Mouse (Mus musculus): ENCODE data around the gene Gm20388. TPM values are rescaled to one million over a fixed set of nuclear protein-coding genes. Genes with fewer than 3 reads are reported as not detected.

The Gm20388 gene
- polyA plus RNA-seq, 1 experiment from 2014 or later = 7.4 TPM

- Histone ChIP-seq H3K27ac (peak overlapping the region; percentile 80), H3K36me3 (no peaks in the 10 kb centered on the region), H3K4me2 (peak overlapping the region; percentile 34), H3K9me3 (replicated peaks) (no peaks in the 10 kb centered on the region), H3K4me3 (replicated peaks) (no peak overlapping the region; the same call in 1 of the 2 replicates), H3K9ac (no peak overlapping the region), H3K27me3 (no peaks in the 10 kb centered on the region), H3K4me1 (peaks cover 82% of the 10 kb centered on the region)
- 4% methylated on average over 7 of the region's 7 CpGs for WGBS
- peak; percentile 92 for ATAC-seq (replicated peaks; ENCODE audit: low FRiP score)
These were observed 2383.6 kb downstream of the Gm20388 start for GRCm38 (mm10) chr8:122294273-122294683.

- no peaks in the 10 kb centered on the region for H3K27me3 ChIP-seq
- H3K4me1 ChIP-seq = peaks cover 80% of the 10 kb centered on the region
- no peak for ATAC-seq (replicated peaks; ENCODE audit: low FRiP score)
- H3K36me3 ChIP-seq = no peaks in the 10 kb centered on the region
- no peak overlapping the region for H3K9ac ChIP-seq
- H3K4me2 ChIP-seq = no peak overlapping the region
- H3K4me3 ChIP-seq (replicated peaks) = no peak overlapping the region
- H3K27ac ChIP-seq = no peak overlapping the region; the same call in 1 of the 2 replicates
- no peaks in the 10 kb centered on the region for H3K9me3 ChIP-seq (replicated peaks)
- WGBS = 75% methylated on average over 9 of the region's 9 CpGs
These were observed 2384.7 kb downstream of the Gm20388 start for GRCm38 (mm10) chr8:122295389-122295788.

- Histone ChIP-seq H3K4me1 (peaks cover 70% of the 10 kb centered on the region), H3K9me3 (replicated peaks) (no peaks in the 10 kb centered on the region), H3K27ac (peak overlapping the region; percentile 38), H3K36me3 (no peaks in the 10 kb centered on the region), H3K4me2 (0 out of 2 replicates have a peak overlapping the region, but pooled peaks have one; percentile 7), H3K9ac (0 out of 2 replicates have a peak overlapping the region, but pooled peaks have one; percentile 19), H3K27me3 (no peaks in the 10 kb centered on the region), H3K4me3 (replicated peaks) (no peak overlapping the region)
- no peak for ATAC-seq (replicated peaks; ENCODE audit: low FRiP score)
- 40% methylated on average over 24 of the region's 24 CpGs for WGBS
These were observed 2385.7 kb downstream of the Gm20388 start for GRCm38 (mm10) chr8:122296173-122297001.

GRCm38 (mm10) chr8:122299581-122300254, 2389.1 kb downstream of the Gm20388 start:
- Histone ChIP-seq H3K4me1 (peaks cover 63% of the 10 kb centered on the region), H3K4me3 (replicated peaks) (no peak overlapping the region), H3K4me2 (no peak overlapping the region), H3K9me3 (replicated peaks) (no peaks in the 10 kb centered on the region), H3K9ac (no peak overlapping the region), H3K36me3 (no peaks in the 10 kb centered on the region), H3K27me3 (no peaks in the 10 kb centered on the region), H3K27ac (no peak overlapping the region)
- no peak for ATAC-seq (replicated peaks; ENCODE audit: low FRiP score)
- WGBS = 66% methylated on average over 16 of the region's 16 CpGs

- Histone ChIP-seq H3K27me3 (no peaks in the 10 kb centered on the region), H3K9ac (no peak overlapping the region), H3K27ac (no peak overlapping the region), H3K4me3 (replicated peaks) (no peak overlapping the region), H3K36me3 (peaks cover 8% of the 10 kb centered on the region; the same call in 1 of the 2 replicates), H3K4me1 (peaks cover 51% of the 10 kb centered on the region), H3K4me2 (no peak overlapping the region), H3K9me3 (replicated peaks) (no peaks in the 10 kb centered on the region)
- ATAC-seq (replicated peaks; ENCODE audit: low FRiP score) = no peak
- 74% methylated on average over 13 of the region's 13 CpGs for WGBS
These were observed 2390.4 kb downstream of the Gm20388 start for GRCm38 (mm10) chr8:122301081-122301480.

- H3K27me3 ChIP-seq = no peaks in the 10 kb centered on the region
- H3K27ac ChIP-seq = no peak overlapping the region
- no peak overlapping the region for H3K4me3 ChIP-seq (replicated peaks)
- peaks cover 49% of the 10 kb centered on the region for H3K4me1 ChIP-seq
- no peak for ATAC-seq (replicated peaks; ENCODE audit: low FRiP score)
- no peak overlapping the region for H3K4me2 ChIP-seq
- H3K9ac ChIP-seq = no peak overlapping the region
- 82% methylated on average over 5 of the region's 5 CpGs for WGBS
- no peaks in the 10 kb centered on the region for H3K9me3 ChIP-seq (replicated peaks)
- H3K36me3 ChIP-seq = peaks cover 12% of the 10 kb centered on the region; the same call in 1 of the 2 replicates
These were observed 2391.2 kb downstream of the Gm20388 start for GRCm38 (mm10) chr8:122301866-122302265.

GRCm38 (mm10) chr8:122303451-122303850, 2392.8 kb downstream of the Gm20388 start:
- H3K27ac ChIP-seq = no peak overlapping the region
- no peak for ATAC-seq (replicated peaks; ENCODE audit: low FRiP score)
- H3K4me3 ChIP-seq (replicated peaks) = no peak overlapping the region
- 69% methylated on average over 6 of the region's 6 CpGs for WGBS
- peaks cover 33% of the 10 kb centered on the region for H3K4me1 ChIP-seq
- peaks cover 21% of the 10 kb centered on the region for H3K36me3 ChIP-seq
- H3K27me3 ChIP-seq = no peaks in the 10 kb centered on the region
- no peak overlapping the region for H3K9ac ChIP-seq
- no peaks in the 10 kb centered on the region for H3K9me3 ChIP-seq (replicated peaks)
- H3K4me2 ChIP-seq = no peak overlapping the region

GRCm38 (mm10) chr8:122304058-122304457, 2393.4 kb downstream of the Gm20388 start:
- H3K4me1 ChIP-seq = peaks cover 27% of the 10 kb centered on the region
- H3K27ac ChIP-seq = no peak overlapping the region
- H3K36me3 ChIP-seq = peaks cover 27% of the 10 kb centered on the region
- H3K9me3 ChIP-seq (replicated peaks) = no peaks in the 10 kb centered on the region
- ATAC-seq (replicated peaks; ENCODE audit: low FRiP score) = 0 out of 2 replicates have a peak, but pooled peaks have one; percentile 34
- H3K4me3 ChIP-seq (replicated peaks) = no peak overlapping the region
- H3K27me3 ChIP-seq = no peaks in the 10 kb centered on the region
- no peak overlapping the region for H3K9ac ChIP-seq
- H3K4me2 ChIP-seq = no peak overlapping the region
- WGBS = 27% methylated on average over 3 of the region's 3 CpGs

- WGBS = 76% methylated on average over 26 of the region's 26 CpGs
- H3K4me2 ChIP-seq = no peak overlapping the region
- H3K4me3 ChIP-seq (replicated peaks) = no peak overlapping the region
- H3K9ac ChIP-seq = no peak overlapping the region
- peaks cover 26% of the 10 kb centered on the region for H3K4me1 ChIP-seq
- ATAC-seq (replicated peaks; ENCODE audit: low FRiP score) = 0 out of 2 replicates have a peak, but pooled peaks have one; percentile 17
- H3K9me3 ChIP-seq (replicated peaks) = no peaks in the 10 kb centered on the region
- H3K27me3 ChIP-seq = no peaks in the 10 kb centered on the region
- peaks cover 42% of the 10 kb centered on the region for H3K36me3 ChIP-seq
- H3K27ac ChIP-seq = no peak overlapping the region
These were observed 2396.2 kb downstream of the Gm20388 start for GRCm38 (mm10) chr8:122306660-122307399.

GRCm38 (mm10) chr8:122307836-122308235, 2397.2 kb downstream of the Gm20388 start:
- Histone ChIP-seq H3K4me1 (peaks cover 16% of the 10 kb centered on the region), H3K4me3 (replicated peaks) (no peak overlapping the region), H3K9me3 (replicated peaks) (no peaks in the 10 kb centered on the region), H3K27me3 (no peaks in the 10 kb centered on the region), H3K9ac (no peak overlapping the region), H3K4me2 (no peak overlapping the region), H3K36me3 (peaks cover 42% of the 10 kb centered on the region), H3K27ac (no peak overlapping the region)
- 89% methylated on average over 8 of the region's 8 CpGs for WGBS
- ATAC-seq (replicated peaks; ENCODE audit: low FRiP score) = no peak

- ATAC-seq (replicated peaks; ENCODE audit: low FRiP score) = peak; percentile 66
- Histone ChIP-seq H3K4me1 (peaks cover 19% of the 10 kb centered on the region), H3K4me2 (no peak overlapping the region), H3K9me3 (replicated peaks) (no peaks in the 10 kb centered on the region), H3K27me3 (no peaks in the 10 kb centered on the region), H3K9ac (no peak overlapping the region), H3K36me3 (peaks cover 53% of the 10 kb centered on the region), H3K27ac (no peak overlapping the region), H3K4me3 (replicated peaks) (no peak overlapping the region)
- WGBS = 85% methylated on average over 12 of the region's 12 CpGs
These were observed 2398.6 kb downstream of the Gm20388 start for GRCm38 (mm10) chr8:122309272-122309671.
